Mouse (Mus musculus) limb, embryonic 11.5 days (tissue): ENCODE results near the gene Morc3. TPM values are rescaled to one million over a fixed set of nuclear protein-coding genes. Genes with fewer than 3 reads are reported as not detected.
"Not testable (repeated sequence)": the region's sequence is repeated elsewhere in the genome, so short reads cannot be mapped to it uniquely, and the experiment has no call there.

Experiments
- ATAC-seq: fragments of 200-750 bp; cut with Nextera tagmentation; 2 replicates; pipeline ENCODE4 v1.8.0; 2017; ENCODE audit warnings: low read depth; ENCODE audit not compliant: insufficient number of reproducible peaks, low FRiP score, low TSS enrichment
- DNase-seq: peaks from one replicate; pipeline ENCODE4 v3.0.0-alpha.2; 2015; ENCODE audit warnings: low spot score
- H3K27ac ChIP-seq: fragments of 300-500 bp; sonication (generic); replicated peaks from 2 replicates; pipeline ENCODE4 v1.5.1; 2014; ENCODE audit warnings: low read depth, mild to moderate bottlenecking, low read length
- H3K27me3 ChIP-seq: fragments of 300-500 bp; sonication (generic); 2 replicates; pipeline ENCODE4 v1.6.1; 2014; ENCODE audit warnings: mild to moderate bottlenecking, low read length, mixed read lengths; ENCODE audit not compliant: control insufficient read depth, insufficient read depth
- H3K36me3 ChIP-seq: fragments of 300-500 bp; sonication (generic); 2 replicates; pipeline ENCODE4 v1.6.1; 2014; ENCODE audit warnings: mild to moderate bottlenecking, low read length, moderate library complexity, mixed read lengths; ENCODE audit not compliant: control insufficient read depth, insufficient read depth
- H3K4me1 ChIP-seq: fragments of 300-500 bp; sonication (generic); 2 replicates; pipeline ENCODE4 v1.6.1; 2014; ENCODE audit warnings: low read length, mixed read lengths; ENCODE audit not compliant: control insufficient read depth, insufficient read depth
- H3K4me2 ChIP-seq: fragments of 300-500 bp; sonication (generic); 2 replicates; pipeline ENCODE4 v1.6.1; 2014; ENCODE audit warnings: low read depth, mild to moderate bottlenecking, moderate library complexity; ENCODE audit not compliant: severe bottlenecking
- H3K4me3 ChIP-seq: fragments of 300-500 bp; sonication (generic); 2 replicates; pipeline ENCODE4 v1.5.1; 2014; ENCODE audit warnings: low read depth, low read length
- H3K9ac ChIP-seq: fragments of 300-500 bp; sonication (generic); 2 replicates; pipeline ENCODE4 v1.6.1; 2014; ENCODE audit warnings: mild to moderate bottlenecking, low read length
- H3K9me3 ChIP-seq: fragments of 300-500 bp; sonication (generic); 2 replicates; pipeline ENCODE4 v1.6.1; 2016; ENCODE audit warnings: low read length; ENCODE audit not compliant: control insufficient read depth
- WGBS: fragments of 180-500 bp; shearing (Covaris S2); extraction: QIAGEN DNeasy Blood & Tissue Kit; methylation state at CpG from one replicate; pipeline ENCODE4 v1.1.7; 2014; 5-methylcytosine and 5-hydroxymethylcytosine counted together
- polyA plus RNA-seq: library from polyadenylated mRNA; unstranded; fragments of >200 nt; fragmentation: Nextera tagmentation; extraction: Ambion mirVana; gene quantifications from 2 replicates; pipeline ENCODE4 v1.2.1, GENCODE M21; 2014

The Morc3 gene
- polyA plus RNA-seq, 1 experiment from 2014 or later: 29.3 TPM

- Histone ChIP-seq H3K4me1 (peaks cover 8% of the 10 kb centered on the region), H3K4me2 (no peak overlapping the region), H3K9ac (no peak overlapping the region), H3K36me3 (no peaks in the 10 kb centered on the region), H3K4me3 (no peak overlapping the region), H3K27ac (no peak overlapping the region), H3K9me3 (no peaks in the 10 kb centered on the region; the same call in 1 of the 2 replicates), H3K27me3 (no peaks in the 10 kb centered on the region)
- 66% methylated on average over 20 of the region's 20 CpGs for WGBS
- ATAC-seq (no peak), DNase-seq (no peak)
Observed at GRCm38 (mm10) chr16:93815856-93816736, 15.8 kb upstream of the Morc3 start.

GRCm38 (mm10) chr16:93816861-93817260 lies 15.1 kb upstream of the Morc3 start:
- no peaks in the 10 kb centered on the region for H3K27me3 ChIP-seq
- H3K9ac ChIP-seq: no peak overlapping the region
- WGBS: 66% methylated on average over 7 of the region's 7 CpGs
- H3K27ac ChIP-seq: no peak overlapping the region
- ATAC-seq: no peak
- no peak overlapping the region for H3K4me2 ChIP-seq
- no peaks in the 10 kb centered on the region for H3K9me3 ChIP-seq
- no peaks in the 10 kb centered on the region for H3K36me3 ChIP-seq
- no peak overlapping the region for H3K4me3 ChIP-seq
- DNase-seq: no peak
- H3K4me1 ChIP-seq: peaks cover 8% of the 10 kb centered on the region

- Histone ChIP-seq H3K27ac (no peak overlapping the region), H3K4me1 (peaks cover 8% of the 10 kb centered on the region), H3K36me3 (no peaks in the 10 kb centered on the region), H3K4me2 (no peak overlapping the region), H3K4me3 (no peak overlapping the region), H3K9ac (no peak overlapping the region), H3K27me3 (no peaks in the 10 kb centered on the region), H3K9me3 (no peaks in the 10 kb centered on the region)
- ATAC-seq: no peak
- 58% methylated on average over 5 of the region's 5 CpGs for WGBS
- DNase-seq: no peak
Observed at GRCm38 (mm10) chr16:93817371-93817770, 14.6 kb upstream of the Morc3 start.

- Histone ChIP-seq H3K4me1 (peaks cover 8% of the 10 kb centered on the region), H3K27ac (no peak overlapping the region), H3K36me3 (no peaks in the 10 kb centered on the region), H3K9me3 (no peaks in the 10 kb centered on the region), H3K9ac (peak overlapping the region; percentile 7; the same call in 1 of the 2 replicates), H3K4me2 (peak overlapping the region; percentile 15; the same call in 1 of the 2 replicates), H3K4me3 (no peak overlapping the region), H3K27me3 (no peaks in the 10 kb centered on the region)
- ATAC-seq (no peak), DNase-seq (no peak)
- WGBS: 5% methylated on average over 12 of the region's 12 CpGs
Observed at GRCm38 (mm10) chr16:93818691-93819324, 13.1 kb upstream of the Morc3 start.

- 49% methylated on average over 4 of the region's 4 CpGs for WGBS
- ATAC-seq: no peak
- H3K4me1 ChIP-seq: peaks cover 8% of the 10 kb centered on the region
Observed at GRCm38 (mm10) chr16:93819325-93819696, 12.6 kb upstream of the Morc3 start.

GRCm38 (mm10) chr16:93820040-93820439 lies 11.9 kb upstream of the Morc3 start:
- Histone ChIP-seq H3K27ac (no peak overlapping the region), H3K36me3 (no peaks in the 10 kb centered on the region), H3K4me3 (no peak overlapping the region), H3K9me3 (no peaks in the 10 kb centered on the region), H3K9ac (no peak overlapping the region), H3K4me2 (no peak overlapping the region), H3K27me3 (no peaks in the 10 kb centered on the region), H3K4me1 (peaks cover 8% of the 10 kb centered on the region)
- WGBS: 92% methylated on average over 1 of the region's 1 CpGs
- ATAC-seq (no peak), DNase-seq (no peak)

More at GRCm38 (mm10) chr16:93819325-93819696, 12.6 kb upstream of the Morc3 start:
- DNase-seq: no peak
- Histone ChIP-seq H3K4me2 (no peak overlapping the region), H3K9me3 (no peaks in the 10 kb centered on the region), H3K9ac (no peak overlapping the region), H3K4me3 (no peak overlapping the region), H3K36me3 (no peaks in the 10 kb centered on the region), H3K27ac (no peak overlapping the region), H3K27me3 (no peaks in the 10 kb centered on the region)

GRCm38 (mm10) chr16:93821706-93822105 lies 10.2 kb upstream of the Morc3 start:
- Histone ChIP-seq H3K4me1 (peaks cover 8% of the 10 kb centered on the region), H3K9me3 (no peaks in the 10 kb centered on the region; the same call in 1 of the 2 replicates), H3K4me2 (no peak overlapping the region), H3K4me3 (no peak overlapping the region), H3K27ac (no peak overlapping the region), H3K9ac (no peak overlapping the region), H3K27me3 (no peaks in the 10 kb centered on the region), H3K36me3 (no peaks in the 10 kb centered on the region)
- no peak for DNase-seq
- ATAC-seq: no peak
- 97% methylated on average over 3 of the region's 3 CpGs for whole genome bisulfite sequencing

- DNase-seq, ATAC-seq, H3K27me3 ChIP-seq, H3K4me1 ChIP-seq, H3K36me3 ChIP-seq, H3K27ac ChIP-seq, H3K4me3 ChIP-seq, H3K4me2 ChIP-seq, H3K9ac ChIP-seq, H3K9me3 ChIP-seq: not testable (repeated sequence)
- 85% methylated on average over 4 of the region's 8 CpGs for WGBS
Observed at GRCm38 (mm10) chr16:93822433-93823225, 9.3 kb upstream of the Morc3 start.
